Mouse (Mus musculus) liver, embryonic 18 days (tissue): ENCODE results near the gene Gstz1. TPM values are rescaled to one million over a fixed set of nuclear protein-coding genes. Genes with fewer than 3 reads are reported as not detected.

Experiments
- polyA plus RNA-seq: library from polyadenylated mRNA; depleted of rRNA; stranded (reverse); fragments of >200 nt; gene quantifications from 2 replicates; pipeline ENCODE4 v1.2.3, GENCODE M21; 2012; rRNA removed

Gene Gstz1
- polyA plus RNA-seq, result 274 and 311 TPM in 2 replicates

GRCm38 (mm10) chr12:87146966-87147365 lies at the start of gene Gstz1:
Gene Gstz1 (plus strand): TSS chr12:87147165.

GRCm38 (mm10) chr12:87102165-87102631 lies 44.8 kb upstream of the Gstz1 start, which contains the start of gene Ngb:
Gene Ngb (minus strand): TSS chr12:87102539.

GRCm38 (mm10) chr12:87147395-87148089 lies 577 bp downstream of the Gstz1 start, which contains the start of gene Pomt2:
Gene Pomt2 (minus strand): TSS chr12:87147968.

DNA sequence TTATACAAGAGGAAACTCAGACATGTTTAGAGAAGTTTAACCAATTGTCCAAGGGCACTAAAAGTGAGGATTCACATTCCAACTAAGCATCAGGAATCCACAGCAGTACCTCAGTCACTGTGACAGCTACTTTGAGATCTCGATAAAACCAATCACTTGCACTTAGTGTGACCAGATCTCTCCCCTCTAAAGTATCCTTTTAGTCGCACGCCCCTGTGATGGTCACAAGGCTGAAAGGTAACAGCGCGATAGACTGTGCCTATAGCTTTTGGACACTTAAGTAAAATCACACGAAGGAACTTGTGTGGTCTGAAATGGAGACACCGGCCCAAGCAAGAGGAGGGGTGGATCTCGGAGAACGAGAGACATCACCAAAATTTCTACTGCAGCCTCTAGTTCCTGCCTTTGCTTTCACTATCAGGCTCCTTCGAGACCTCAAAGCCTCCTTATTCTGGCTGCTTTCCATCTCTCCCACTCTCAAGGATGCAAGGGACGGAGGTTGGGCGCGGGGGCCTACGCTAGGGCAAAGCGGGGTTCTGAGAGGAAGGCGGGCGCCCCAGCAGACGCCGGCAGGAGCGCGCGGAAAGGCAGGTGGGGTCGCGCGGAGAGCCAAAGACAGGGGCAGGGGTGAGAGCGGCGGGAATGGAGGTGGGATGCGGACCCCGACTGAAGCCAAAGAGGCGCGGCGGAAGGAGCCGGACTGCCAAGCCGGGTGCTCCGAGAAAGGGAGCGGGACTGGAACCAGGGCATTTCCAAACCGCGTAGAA lies 52.4 kb downstream of the Gstz1 start, which contains the start of gene Samd15:
Gene Samd15 (plus strand): TSS at position 518 of the 767 bp plus-strand sequence.

GRCm38 (mm10) chr12:87199973-87200586 lies 53.1 kb downstream of the Gstz1 start, which contains the start of gene Tmed8:
Gene Tmed8 (minus strand): TSS chr12:87200454.

Other genes starting within 250 kb of the Gstz1 start
- gene Cipc, start 200.1 kb upstream of the Gstz1 start, polyA plus RNA-seq, result 5.5 and 5.8 TPM in 2 replicates
- not detected in 2 replicates for gene Zdhhc22, start 156.7 kb upstream of the Gstz1 start, polyA plus RNA-seq
- 0.01 TPM in 2 replicates for gene Tmem63c, start 125.8 kb upstream of the Gstz1 start, polyA plus RNA-seq
- gene Ngb, start 44.6 kb upstream of the Gstz1 start, polyA plus RNA-seq, result 0.10 and 0.15 TPM in 2 replicates
- gene Pomt2, start 803 bp downstream of the Gstz1 start, polyA plus RNA-seq, result 4.1 and 4.5 TPM in 2 replicates
- gene Samd15, start 52.6 kb downstream of the Gstz1 start, polyA plus RNA-seq, result 0.06 and 0.15 TPM in 2 replicates
- gene Tmed8, start 53.3 kb downstream of the Gstz1 start, polyA plus RNA-seq, result 0.66 and 0.71 TPM in 2 replicates
- gene Noxred1, start 91.6 kb downstream of the Gstz1 start, polyA plus RNA-seq, result 0.32 and 0.43 TPM in 2 replicates
- gene Vipas39, start 119.1 kb downstream of the Gstz1 start, polyA plus RNA-seq, result 9.5 and 9.7 TPM in 2 replicates
- 84.9 and 88.1 TPM in 2 replicates for gene Ahsa1, start 119.3 kb downstream of the Gstz1 start, polyA plus RNA-seq
- gene Ism2, start 152.5 kb downstream of the Gstz1 start, polyA plus RNA-seq, result 0.09 and 0.18 TPM in 2 replicates
- 13.5 and 14.3 TPM in 2 replicates for gene Sptlc2, start 241.2 kb downstream of the Gstz1 start, polyA plus RNA-seq